Mouse (Mus musculus) olfactory bulb, adult 2 months (tissue): ENCODE data around the gene Bid.

ENCODE experiments used
- CTCF ChIP-seq: fragments of 200-500 bp; IDR thresholded peaks from 2 replicates; pipeline ENCODE4 v1.5.1; 2012; ENCODE audit warnings: low read depth, mild to moderate bottlenecking, low read length, moderate library complexity; ENCODE audit not compliant: insufficient read depth
- POLR2A ChIP-seq: fragments of 200-500 bp; IDR thresholded peaks from 2 replicates; pipeline ENCODE4 v1.6.1; 2012; ENCODE audit warnings: mild to moderate bottlenecking, low read depth, low read length, moderate library complexity; ENCODE audit not compliant: insufficient read depth

- TF ChIP-seq POLR2A = no peak
- TF ChIP-seq CTCF = no peak
These were observed 20.5 kb upstream of the Bid start for GRCm38 (mm10) chr6:120937104-120937617.
